Mouse (Mus musculus): ENCODE measurements around the gene Zfp213. TPM values are rescaled to one million over a fixed set of nuclear protein-coding genes. Genes with fewer than 3 reads are reported as not detected.
"Not testable (repeated sequence)": the region's sequence is repeated elsewhere in the genome, so short reads cannot be mapped to it uniquely, and the experiment has no call there.

Zfp213 gene
- polyA plus RNA-seq, 1 experiment from 2014 or later: 17.7 TPM

DNA sequence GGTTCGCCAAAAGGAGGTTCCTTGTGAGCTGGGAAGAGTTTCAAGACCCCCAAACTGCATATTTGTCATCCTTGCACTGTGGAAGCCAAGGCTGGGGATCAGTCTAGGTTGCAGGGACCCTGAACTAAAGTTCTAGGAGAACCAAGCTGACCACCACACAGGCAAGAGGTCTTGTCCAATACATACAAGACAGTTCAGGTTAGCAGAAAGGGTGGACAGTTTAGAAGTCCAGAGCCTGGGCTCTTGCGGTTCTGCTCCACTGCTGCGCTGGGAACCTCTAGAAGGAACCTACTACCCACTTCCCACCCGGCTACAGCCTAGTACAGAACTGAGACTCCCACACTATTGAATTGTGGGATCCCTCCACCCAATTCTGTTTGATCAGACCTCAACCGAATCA is 24.4 kb downstream of the Zfp213 start:
- Histone ChIP-seq H3K27ac (replicated peaks; ENCODE audit: low read depth, low read length) (no peak overlapping the region), H3K9ac (ENCODE audit: low read depth, low read length) (no peak overlapping the region), H3K4me2 (ENCODE audit: low read depth, low read length) (no peak overlapping the region), H3K27me3 (replicated peaks; ENCODE audit: control insufficient read depth, insufficient read depth, low read length) (peaks cover 54% of the 10 kb centered on the region), H3K9me3 (ENCODE audit: control insufficient read depth, low read length) (no peaks in the 10 kb centered on the region), H3K4me3 (ENCODE audit: low read depth, low read length) (no peak overlapping the region), H3K36me3 (ENCODE audit: control insufficient read depth, insufficient read depth, low read length) (no peaks in the 10 kb centered on the region), H3K4me1 (ENCODE audit: control insufficient read depth, insufficient read depth, low read length) (0 out of 2 replicates have a peak, but pooled peaks cover 10% of the 10 kb centered on the region)
- 88% methylated on average over 5 of the region's 5 CpGs for WGBS
- ATAC-seq (ENCODE audit: low read depth) (no peak), DNase-seq (ENCODE audit: low spot score) (no peak)

DNA sequence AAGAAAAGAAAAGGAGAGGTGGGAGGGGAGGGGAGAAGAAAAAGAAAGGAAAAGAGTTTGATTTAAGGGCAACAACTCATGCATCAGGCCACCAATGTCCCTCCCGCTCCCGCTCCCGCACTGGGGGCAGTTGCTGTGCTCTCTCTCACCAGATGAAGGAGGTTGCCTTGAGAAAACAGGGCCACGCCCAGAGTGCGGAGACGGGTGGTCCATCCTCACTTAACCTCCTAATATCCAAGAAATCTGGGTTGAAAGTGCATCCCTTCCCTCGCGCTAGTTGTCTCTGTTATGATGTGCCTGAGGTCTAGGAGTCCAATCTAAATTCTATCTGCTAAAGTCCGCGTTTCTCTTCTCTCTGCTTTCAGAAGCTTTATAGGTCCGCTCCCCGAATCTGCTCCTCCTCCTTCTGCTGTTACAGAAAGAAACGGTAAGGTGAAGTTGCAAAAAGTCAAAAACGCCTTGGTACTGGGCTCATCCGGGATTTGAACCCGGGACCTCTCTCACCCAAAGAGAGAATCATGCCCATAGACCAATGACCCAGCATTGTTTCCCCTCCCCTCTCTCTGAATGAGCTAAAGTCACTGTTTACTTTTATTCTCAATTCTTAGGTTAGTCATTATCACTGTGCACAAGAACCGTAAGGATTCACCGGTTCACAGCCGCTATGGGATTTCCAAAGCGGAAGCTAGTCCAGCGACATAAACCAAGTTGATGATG is 25.6 kb downstream of the Zfp213 start:
- H3K4me1 ChIP-seq (ENCODE audit: control insufficient read depth, insufficient read depth, low read length): 0 out of 2 replicates have a peak, but pooled peaks cover 10% of the 10 kb centered on the region
- no peak for DNase-seq (ENCODE audit: low spot score)
- no peak overlapping the region for H3K27ac ChIP-seq (replicated peaks; ENCODE audit: low read depth, low read length)
- H3K9ac ChIP-seq (ENCODE audit: low read depth, low read length): no peak overlapping the region
- WGBS: 8% methylated on average over 21 of the region's 21 CpGs
- peak overlapping the region; percentile 53 for H3K4me2 ChIP-seq (ENCODE audit: low read depth, low read length)
- peaks cover 62% of the 10 kb centered on the region for H3K27me3 ChIP-seq (replicated peaks; ENCODE audit: control insufficient read depth, insufficient read depth, low read length)
- peak overlapping the region; percentile 31 for H3K4me3 ChIP-seq (ENCODE audit: low read depth, low read length)
- ATAC-seq (ENCODE audit: low read depth): no peak
- H3K36me3 ChIP-seq (ENCODE audit: control insufficient read depth, insufficient read depth, low read length): no peaks in the 10 kb centered on the region
- no peaks in the 10 kb centered on the region for H3K9me3 ChIP-seq (ENCODE audit: control insufficient read depth, low read length)

- no peak overlapping the region for H3K27ac ChIP-seq (replicated peaks; ENCODE audit: low read depth, low read length)
- peak overlapping the region; percentile 53 for H3K4me2 ChIP-seq (ENCODE audit: low read depth, low read length)
- no peaks in the 10 kb centered on the region for H3K9me3 ChIP-seq (ENCODE audit: control insufficient read depth, low read length)
- H3K9ac ChIP-seq (ENCODE audit: low read depth, low read length): no peak overlapping the region; the same call in 1 of the 2 replicates
- H3K4me1 ChIP-seq (ENCODE audit: control insufficient read depth, insufficient read depth, low read length): 0 out of 2 replicates have a peak, but pooled peaks cover 10% of the 10 kb centered on the region
- H3K36me3 ChIP-seq (ENCODE audit: control insufficient read depth, insufficient read depth, low read length): no peaks in the 10 kb centered on the region
- no peak for DNase-seq (ENCODE audit: low spot score)
- peak overlapping the region; percentile 31 for H3K4me3 ChIP-seq (ENCODE audit: low read depth, low read length)
- ATAC-seq (ENCODE audit: low read depth): no peak
- peaks cover 62% of the 10 kb centered on the region for H3K27me3 ChIP-seq (replicated peaks; ENCODE audit: control insufficient read depth, insufficient read depth, low read length)
- WGBS: 2% methylated on average over 27 of the region's 27 CpGs
These were observed 26.3 kb downstream of the Zfp213 start for GRCm38 (mm10) chr17:23537554-23538255.

- peaks cover 45% of the 10 kb centered on the region for H3K27me3 ChIP-seq (replicated peaks; ENCODE audit: control insufficient read depth, insufficient read depth, low read length)
- H3K4me3 ChIP-seq (ENCODE audit: low read depth, low read length): peak overlapping the region; percentile 6; the same call in 1 of the 2 replicates
- 3% methylated on average over 13 of the region's 29 CpGs for WGBS
- H3K4me1 ChIP-seq (ENCODE audit: control insufficient read depth, insufficient read depth, low read length); H3K9ac ChIP-seq (ENCODE audit: low read depth, low read length); H3K27ac ChIP-seq (replicated peaks; ENCODE audit: low read depth, low read length); H3K9me3 ChIP-seq (ENCODE audit: control insufficient read depth, low read length); DNase-seq (ENCODE audit: low spot score); H3K36me3 ChIP-seq (ENCODE audit: control insufficient read depth, insufficient read depth, low read length): not testable (repeated sequence)
- ATAC-seq (ENCODE audit: low read depth): 0 out of 2 replicates have a peak, but pooled peaks have one; percentile 47
- H3K4me2 ChIP-seq (ENCODE audit: low read depth, low read length): 0 out of 2 replicates have a peak overlapping the region, but pooled peaks have one; percentile 10
These were observed 28.8 kb downstream of the Zfp213 start for GRCm38 (mm10) chr17:23535046-23535788.

DNA sequence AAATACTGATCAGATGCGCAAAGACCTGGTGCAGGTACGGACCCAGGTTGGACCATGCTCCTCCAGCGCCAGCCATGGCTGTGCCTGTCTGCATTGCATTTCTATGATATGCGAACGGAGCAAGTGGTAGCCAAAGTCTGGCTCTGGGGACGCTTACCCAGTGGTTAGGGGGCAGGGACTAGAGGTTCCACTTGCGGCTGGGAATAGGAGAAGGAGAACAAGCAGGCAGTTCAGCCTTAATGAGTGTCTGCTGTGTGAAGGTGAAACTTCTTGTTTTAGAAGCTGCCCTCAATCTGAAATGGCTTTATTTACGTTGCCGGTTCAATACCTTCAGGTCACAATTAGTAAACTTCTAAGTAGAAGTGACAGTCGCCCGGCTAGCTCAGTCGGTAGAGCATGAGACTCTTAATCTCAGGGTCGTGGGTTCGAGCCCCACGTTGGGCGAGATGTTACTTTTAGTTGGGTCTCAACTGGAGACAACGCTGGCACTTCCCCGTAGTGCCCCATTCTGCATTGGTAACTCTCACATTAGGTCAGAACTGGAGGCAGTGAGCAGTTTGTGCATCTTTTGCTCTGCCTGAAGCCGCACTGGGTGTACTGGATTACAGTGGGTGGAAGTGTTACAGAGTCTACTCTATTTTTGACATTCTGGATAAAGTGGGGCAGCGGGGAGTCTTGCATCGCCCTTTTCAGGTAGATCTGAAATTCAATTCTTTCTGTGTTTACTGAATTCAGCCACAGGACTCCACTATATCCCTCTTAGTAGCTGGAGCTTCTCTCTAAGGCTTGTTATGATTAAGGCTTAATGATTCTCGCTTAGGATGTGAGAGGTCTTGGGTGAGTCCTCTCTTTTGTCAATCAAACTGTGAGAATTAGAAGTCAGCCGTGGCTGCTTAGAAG is 30.2 kb downstream of the Zfp213 start:
- not testable (repeated sequence) for H3K27ac ChIP-seq (replicated peaks; ENCODE audit: low read depth, low read length); H3K4me1 ChIP-seq (ENCODE audit: control insufficient read depth, insufficient read depth, low read length); DNase-seq (ENCODE audit: low spot score); H3K4me3 ChIP-seq (ENCODE audit: low read depth, low read length); H3K9me3 ChIP-seq (ENCODE audit: control insufficient read depth, low read length); H3K36me3 ChIP-seq (ENCODE audit: control insufficient read depth, insufficient read depth, low read length); ATAC-seq (ENCODE audit: low read depth); H3K9ac ChIP-seq (ENCODE audit: low read depth, low read length); H3K4me2 ChIP-seq (ENCODE audit: low read depth, low read length)
- 11% methylated on average over 7 of the region's 23 CpGs for WGBS
- peaks cover 31% of the 10 kb centered on the region for H3K27me3 ChIP-seq (replicated peaks; ENCODE audit: control insufficient read depth, insufficient read depth, low read length)

- H3K9ac ChIP-seq (ENCODE audit: low read depth, low read length); DNase-seq (ENCODE audit: low spot score); H3K27ac ChIP-seq (replicated peaks; ENCODE audit: low read depth, low read length); H3K36me3 ChIP-seq (ENCODE audit: control insufficient read depth, insufficient read depth, low read length); H3K4me1 ChIP-seq (ENCODE audit: control insufficient read depth, insufficient read depth, low read length); H3K4me3 ChIP-seq (ENCODE audit: low read depth, low read length); H3K4me2 ChIP-seq (ENCODE audit: low read depth, low read length); ATAC-seq (ENCODE audit: low read depth); H3K9me3 ChIP-seq (ENCODE audit: control insufficient read depth, low read length): not testable (repeated sequence)
- WGBS: 23% methylated on average over 1 of the region's 1 CpGs
- H3K27me3 ChIP-seq (replicated peaks; ENCODE audit: control insufficient read depth, insufficient read depth, low read length): peaks cover 12% of the 10 kb centered on the region
These were observed 32.6 kb downstream of the Zfp213 start for GRCm38 (mm10) chr17:23531408-23531807.

- not testable (repeated sequence) for H3K4me1 ChIP-seq (ENCODE audit: control insufficient read depth, insufficient read depth, low read length)
- 74% methylated on average over 30 of the region's 30 CpGs for WGBS
These were observed 40.9 kb downstream of the Zfp213 start for GRCm38 (mm10) chr17:23522941-23523732.

More at GRCm38 (mm10) chr17:23522941-23523732, 40.9 kb downstream of the Zfp213 start:
- DNase-seq (ENCODE audit: low spot score); H3K9ac ChIP-seq (ENCODE audit: low read depth, low read length); H3K36me3 ChIP-seq (ENCODE audit: control insufficient read depth, insufficient read depth, low read length); H3K27ac ChIP-seq (replicated peaks; ENCODE audit: low read depth, low read length); ATAC-seq (ENCODE audit: low read depth); H3K27me3 ChIP-seq (replicated peaks; ENCODE audit: control insufficient read depth, insufficient read depth, low read length); H3K4me2 ChIP-seq (ENCODE audit: low read depth, low read length); H3K4me3 ChIP-seq (ENCODE audit: low read depth, low read length); H3K9me3 ChIP-seq (ENCODE audit: control insufficient read depth, low read length): not testable (repeated sequence)

All from embryonic facial prominence, embryonic 14.5 days (tissue).